Comparison of ENCODE assay signal across 8 mouse cellular contexts in the genomic region with DNA sequence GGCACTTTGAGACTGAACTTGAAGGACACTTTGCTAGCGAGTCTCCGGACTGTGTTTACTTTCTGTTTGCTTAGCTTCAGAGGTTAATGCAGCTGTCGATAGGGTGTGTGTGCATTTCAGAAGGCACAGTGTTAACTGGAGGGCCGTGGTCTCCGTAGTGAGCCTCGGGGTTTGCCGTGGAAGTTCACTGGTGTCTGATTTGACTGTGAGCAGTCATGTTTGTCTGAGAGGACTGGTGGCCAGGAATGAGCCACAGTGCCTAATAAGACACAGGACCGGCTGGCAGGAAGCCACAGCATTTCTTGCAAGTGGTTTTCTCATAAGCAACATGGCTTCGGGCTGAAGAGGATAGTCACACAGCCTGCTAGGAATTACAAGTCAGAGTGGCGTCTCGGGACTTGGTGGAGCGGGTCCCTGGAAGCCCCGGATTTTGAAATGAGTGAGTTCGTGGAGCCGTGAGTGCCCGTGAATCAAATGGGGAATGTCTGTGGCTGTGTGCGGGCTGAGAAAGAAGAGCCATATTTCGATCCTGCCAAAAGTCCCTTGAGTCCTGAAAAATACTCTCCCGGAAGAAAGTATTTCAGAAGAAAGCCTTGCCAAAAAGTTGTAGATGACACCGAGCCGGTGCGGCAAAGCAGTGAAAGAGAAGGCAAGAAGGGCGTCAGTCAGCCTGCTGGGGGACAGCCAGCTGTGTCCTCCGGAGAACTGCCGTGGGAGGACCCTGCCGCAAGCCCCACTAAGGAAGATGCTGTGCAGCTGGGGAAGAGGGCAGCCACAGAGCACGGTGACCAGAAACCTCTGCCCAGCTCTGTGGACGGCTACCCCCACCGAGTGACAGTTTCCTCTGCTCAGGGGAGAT.
DNase-seq lines count a peak whose midpoint lies in the region; ATAC-seq and TF ChIP-seq lines count a peak whose summit lies in the region.

No protein-coding gene starts in this region.

- H3K4me3 ChIP-seq in forebrain, embryonic 16.5 days (replicated peaks; ENCODE audit: low read length) = no peak overlapping the region
- no peak overlapping the region for H3K4me3 ChIP-seq in forebrain, embryonic 12.5 days (replicated peaks)
- H3K4me3 ChIP-seq in myocyte = peak overlapping the region; percentile 41

- peak; percentile 68 to 75 for DNase-seq in adrenal gland, adult 18-20 months (ENCODE audit: low spot score in 2 of 2)
- DNase-seq in fat pad, adult 2 months (ENCODE audit: extremely low read depth, low read depth, low spot score) = peak; percentile 64
- DNase-seq in heart, postnatal 4 days = peak; percentile 86
- peak; percentile 46 to 62 for DNase-seq in layer of hippocampus, postnatal 10 days (ENCODE audit: low spot score in 2 of 2)
- peak; percentile 36 for DNase-seq in yolk sac, embryonic 10.5 days (ENCODE audit: low spot score)

- peak overlapping the region; percentile 20 for H3K4me2 ChIP-seq in forebrain, embryonic 16.5 days (ENCODE audit: low read length)
- H3K4me2 ChIP-seq in forebrain, embryonic 12.5 days = no peak overlapping the region
- peak overlapping the region; percentile 94 for H3K4me2 ChIP-seq in myocyte (ENCODE audit: low read depth)

- no peak for ATAC-seq in forebrain, embryonic 16.5 days
- ATAC-seq in forebrain, embryonic 12.5 days (ENCODE audit: low FRiP score) = no peak

- peaks cover 12% of the 10 kb centered on the region for H3K4me1 ChIP-seq in forebrain, embryonic 16.5 days (replicated peaks; ENCODE audit: control insufficient read depth, insufficient read depth, low read length)
- H3K4me1 ChIP-seq in forebrain, embryonic 12.5 days = peaks cover 3% of the 10 kb centered on the region

- WGBS in forebrain, embryonic 16.5 days = 65% methylated on average over 29 of the region's 29 CpGs
- 86% methylated on average over 29 of the region's 29 CpGs for WGBS in forebrain, embryonic 12.5 days

- H3K27ac ChIP-seq in forebrain, embryonic 16.5 days (ENCODE audit: low read length) = no peak overlapping the region
- H3K27ac ChIP-seq in forebrain, embryonic 12.5 days = no peak overlapping the region

- H3K9me3 ChIP-seq in forebrain, embryonic 16.5 days (ENCODE audit: control insufficient read depth, low read length) = no peaks in the 10 kb centered on the region
- no peaks in the 10 kb centered on the region for H3K9me3 ChIP-seq in forebrain, embryonic 12.5 days

- H3K36me3 ChIP-seq in forebrain, embryonic 16.5 days (ENCODE audit: control insufficient read depth, insufficient read depth) = no peaks in the 10 kb centered on the region
- H3K36me3 ChIP-seq in forebrain, embryonic 12.5 days (replicated peaks) = no peaks in the 10 kb centered on the region
- peaks cover 4% of the 10 kb centered on the region for H3K36me3 ChIP-seq in myocyte (ENCODE audit: control insufficient read depth, insufficient read depth)

- peak overlapping the region; percentile 34 for H3ac ChIP-seq in myocyte (ENCODE audit: control insufficient read depth, insufficient read length)

- no peak overlapping the region for H3K9ac ChIP-seq in forebrain, embryonic 16.5 days (replicated peaks; ENCODE audit: low read depth, low read length)
- no peak overlapping the region for H3K9ac ChIP-seq in forebrain, embryonic 12.5 days

- H3K79me2 ChIP-seq in myocyte (ENCODE audit: control insufficient read depth, insufficient read depth) = peaks cover 60% of the 10 kb centered on the region

- peak; percentile 63 for TF ChIP-seq POLR2A in myocyte (IDR thresholded peaks at IDR 0.05; ENCODE audit: insufficient read length, low read depth)

- H3K27me3 ChIP-seq in forebrain, embryonic 16.5 days (replicated peaks; ENCODE audit: control insufficient read depth, insufficient read depth, low read length) = no peaks in the 10 kb centered on the region
- no peaks in the 10 kb centered on the region for H3K27me3 ChIP-seq in forebrain, embryonic 12.5 days
- H3K27me3 ChIP-seq in myocyte (ENCODE audit: control insufficient read depth, insufficient read depth, insufficient read length) = no peaks in the 10 kb centered on the region

TF ChIP-seq in myocyte, 11 proteins besides CTCF, POLR2A, EP300 and RAD21:
- TF ChIP-seq POLR2AphosphoS2 (IDR thresholded peaks at IDR 0.05; ENCODE audit: insufficient read length, low read depth) (peak; percentile 26), USF1 (IDR thresholded peaks at IDR 0.05; ENCODE audit: low read depth) (no peak), E2F4 (IDR thresholded peaks at IDR 0.05; ENCODE audit: insufficient read depth) (no peak), MYOG (IDR thresholded peaks at IDR 0.05; ENCODE audit: control insufficient read depth in 1 of 3, insufficient read depth in 1 of 3, insufficient read length in 2 of 3, low read depth in 2 of 3) (peak in 1 of 3 experiments; percentile 68), MYOD1 (IDR thresholded peaks at IDR 0.05; ENCODE audit: control insufficient read depth in 1 of 3, insufficient read length in 2 of 3, low read depth in 2 of 3) (peak; percentile 32 to 76 (median 74)), CEBPB (IDR thresholded peaks at IDR 0.05; ENCODE audit: insufficient read depth, poor library complexity, severe bottlenecking) (0 out of 2 replicates have a peak, but pooled peaks have one; percentile 14), SRF (IDR thresholded peaks at IDR 0.05; ENCODE audit: control insufficient read depth, insufficient read length, low read depth) (no peak)

Comparison
In these comparisons a context has a peak if more than half of its experiments do, and no peak if none do; other contexts are left out.
1. DNase-seq: peak in every context shown above with its lines; median percentile 86 in heart, postnatal 4 days; 72 in adrenal gland, adult 18-20 months; 64 in fat pad, adult 2 months; 54 in layer of hippocampus, postnatal 10 days; 36 in yolk sac, embryonic 10.5 days.